Mouse (Mus musculus) retina, embryonic 14.5 days (tissue): ENCODE results near the gene Ssh2.
"Not testable (repeated sequence)": the region's sequence is repeated elsewhere in the genome, so short reads cannot be mapped to it uniquely, and the experiment has no call there.

Experiments used
- DNase-seq: peaks from one replicate; pipeline ENCODE4 v3.0.0-alpha.2; 2015; ENCODE audit warnings: low spot score

Ssh2 gene

GRCm38 (mm10) chr11:77231514-77231913, 15.4 kb downstream of the Ssh2 start:
- no peak for DNase-seq

GRCm38 (mm10) chr11:77235267-77235666, 19.2 kb downstream of the Ssh2 start:
- no peak for DNase-seq

GRCm38 (mm10) chr11:77239658-77240345, 23.7 kb downstream of the Ssh2 start:
- DNase-seq, result no peak

- DNase-seq, result no peak
Measured at GRCm38 (mm10) chr11:77240466-77241246, 24.6 kb downstream of the Ssh2 start.

- DNase-seq, result no peak
Measured at GRCm38 (mm10) chr11:77242912-77243311, 26.8 kb downstream of the Ssh2 start.

- no peak for DNase-seq
Measured at GRCm38 (mm10) chr11:77252826-77253225, 36.7 kb downstream of the Ssh2 start.

- no peak for DNase-seq
Measured at GRCm38 (mm10) chr11:77259441-77259840, 43.4 kb downstream of the Ssh2 start.

- DNase-seq, result no peak
Measured at GRCm38 (mm10) chr11:77267401-77267800, 51.3 kb downstream of the Ssh2 start.

GRCm38 (mm10) chr11:77276000-77276399, 59.9 kb downstream of the Ssh2 start:
- DNase-seq, result no peak

- not testable (repeated sequence) for DNase-seq
Measured at GRCm38 (mm10) chr11:77278538-77278937, 62.5 kb downstream of the Ssh2 start.

GRCm38 (mm10) chr11:77280219-77280618, 64.1 kb downstream of the Ssh2 start:
- no peak for DNase-seq

- DNase-seq, result no peak
Measured at GRCm38 (mm10) chr11:77291447-77291846, 75.4 kb downstream of the Ssh2 start.

GRCm38 (mm10) chr11:77293673-77294072, 77.6 kb downstream of the Ssh2 start:
- DNase-seq, result not testable (repeated sequence)

GRCm38 (mm10) chr11:77297246-77297645, 81.2 kb downstream of the Ssh2 start:
- DNase-seq, result no peak

- DNase-seq, result no peak
Measured at GRCm38 (mm10) chr11:77307205-77307604, 91.1 kb downstream of the Ssh2 start.

GRCm38 (mm10) chr11:77308533-77308932, 92.4 kb downstream of the Ssh2 start:
- DNase-seq, result peak; percentile 80

- peak; percentile 45 for DNase-seq
Measured at GRCm38 (mm10) chr11:77317721-77318477, 101.8 kb downstream of the Ssh2 start.

GRCm38 (mm10) chr11:77318478-77319118, 102.5 kb downstream of the Ssh2 start:
- no peak for DNase-seq

GRCm38 (mm10) chr11:77321214-77321613, 105.1 kb downstream of the Ssh2 start:
- DNase-seq, result no peak

GRCm38 (mm10) chr11:77330529-77330928, 114.4 kb downstream of the Ssh2 start:
- DNase-seq, result no peak

- no peak for DNase-seq
Measured at GRCm38 (mm10) chr11:77347273-77347672, 131.2 kb downstream of the Ssh2 start.

- peak; percentile 90 for DNase-seq
Measured at GRCm38 (mm10) chr11:77348142-77348741, 132.2 kb downstream of the Ssh2 start.
